Mouse (Mus musculus) layer of hippocampus, adult 2 months (tissue): ENCODE results near the gene Bzw2. TPM values are rescaled to one million over a fixed set of nuclear protein-coding genes. Genes with fewer than 3 reads are reported as not detected.
A peak's percentile ranks its signal among the peaks of the same experiment; 100 is the strongest.
"Not testable (repeated sequence)": the region's sequence is repeated elsewhere in the genome, so short reads cannot be mapped to it uniquely, and the experiment has no call there.

ENCODE experiments used
- DNase-seq, 2 experiments: peaks; one replicate each; pipeline ENCODE4 v3.0.0; 2022; ENCODE audit warnings: low spot score in 2 of 2
- H3K27ac ChIP-seq: fragments of 200-600 bp; 2 replicates; pipeline ENCODE4 v1.8.1; 2022
- H3K4me3 ChIP-seq: fragments of 200-600 bp; 2 replicates; pipeline ENCODE4 v1.8.1; 2022; ENCODE audit warnings: mild to moderate bottlenecking
- CTCF ChIP-seq: fragments of 200-600 bp; conservative IDR thresholded peaks from 2 replicates; pipeline ENCODE4 v1.8.1; 2022; ENCODE audit warnings: antibody characterized with exemption, mild to moderate bottlenecking, moderate library complexity
- long read RNA-seq, 2 experiments: library from polyadenylated mRNA; stranded (forward); transcript quantifications; one replicate each; pipeline ENCODE4 v2.0.0; 2021; ENCODE audit warnings: borderline mapping rate in 2 of 2
- total RNA-seq, 2 experiments: library from RNA; stranded (reverse); gene quantifications; 2 replicates each; pipeline ENCODE4 v1.2.3; 2021

Gene Bzw2
- 10 to 100 TPM; 57.4 to 62.5 TPM for total RNA-seq
- long read RNA-seq, experiment 1, transcript Bzw2-201 (12 exons, 1,871 nt): major isoform, 28 of 32 reads
- long read RNA-seq, experiment 1, partial matches to known transcripts: 0 of 32 reads
- long read RNA-seq, experiment 1, other reads (novel, unspliced or antisense): 3 of 32 reads
- long read RNA-seq, experiment 2, transcript Bzw2-201 (12 exons, 1,871 nt): major isoform, 36 of 40 reads
- long read RNA-seq, experiment 2, partial matches to known transcripts: 0 of 40 reads
- long read RNA-seq, experiment 2, other reads (novel, unspliced or antisense): 4 of 40 reads

- DNase-seq: peak; percentile 48 to 50
- TF ChIP-seq CTCF: no peak
- peak within 1 kb of the TSS; percentile 99 for H3K27ac ChIP-seq
These were observed at the start of gene Bzw2 for GRCm38 (mm10) chr12:36157638-36158308. Gene Bzw2, minus strand, starts transcription at chr12:36158080.

GRCm38 (mm10) chr12:36207072-36207799 lies 49.4 kb upstream of the Bzw2 start:
- TF ChIP-seq CTCF: no peak
- H3K27ac ChIP-seq: peak overlapping the region; percentile 72
- peak overlapping the region; percentile 52 for H3K4me3 ChIP-seq
- DNase-seq: peak; percentile 28 to 48

More at GRCm38 (mm10) chr12:36157638-36158308, at the start of gene Bzw2:
- peak within 1 kb of the TSS; percentile 77 for H3K4me3 ChIP-seq

GRCm38 (mm10) chr12:36205579-36206119 lies 47.8 kb upstream of the Bzw2 start:
- not testable (repeated sequence) for H3K27ac ChIP-seq, H3K4me3 ChIP-seq, DNase-seq

GRCm38 (mm10) chr12:36194976-36195375 lies 37.1 kb upstream of the Bzw2 start:
- peak; percentile 38 for TF ChIP-seq CTCF
- Histone ChIP-seq H3K4me3 (no peak overlapping the region), H3K27ac (no peak overlapping the region)
- DNase-seq: peak in 1 of 2 experiments; percentile 6

GRCm38 (mm10) chr12:36190343-36190742 lies 32.5 kb upstream of the Bzw2 start:
- no peak overlapping the region for H3K4me3 ChIP-seq
- H3K27ac ChIP-seq: no peak overlapping the region
- peak in 1 of 2 experiments; percentile 3 for DNase-seq
- TF ChIP-seq CTCF: no peak

- H3K4me3 ChIP-seq: no peak overlapping the region
- no peak for TF ChIP-seq CTCF
- no peak overlapping the region for H3K27ac ChIP-seq
- DNase-seq: no peak
These were observed 31.7 kb upstream of the Bzw2 start for GRCm38 (mm10) chr12:36189610-36190009.

GRCm38 (mm10) chr12:36187081-36187480 lies 29.2 kb upstream of the Bzw2 start:
- no peak overlapping the region for H3K4me3 ChIP-seq
- H3K27ac ChIP-seq: no peak overlapping the region
- no peak for DNase-seq
- no peak for TF ChIP-seq CTCF

GRCm38 (mm10) chr12:36182570-36182969 lies 24.7 kb upstream of the Bzw2 start:
- no peak overlapping the region for H3K4me3 ChIP-seq
- no peak for TF ChIP-seq CTCF
- 0 out of 2 replicates have a peak overlapping the region, but pooled peaks have one; percentile 15 for H3K27ac ChIP-seq
- DNase-seq: no peak

- H3K27ac ChIP-seq: no peak overlapping the region
- no peak for TF ChIP-seq CTCF
- no peak overlapping the region for H3K4me3 ChIP-seq
These were observed 19.3 kb upstream of the Bzw2 start for GRCm38 (mm10) chr12:36177227-36177626.

GRCm38 (mm10) chr12:36165299-36165698 lies 7.4 kb upstream of the Bzw2 start:
- Histone ChIP-seq H3K27ac (no peak overlapping the region), H3K4me3 (no peak overlapping the region)
- TF ChIP-seq CTCF: no peak
- DNase-seq: no peak

More at GRCm38 (mm10) chr12:36177227-36177626, 19.3 kb upstream of the Bzw2 start:
- no peak for DNase-seq

GRCm38 (mm10) chr12:36164126-36164791 lies 6.4 kb upstream of the Bzw2 start:
- no peak for DNase-seq
- Histone ChIP-seq H3K4me3 (no peak overlapping the region), H3K27ac (no peak overlapping the region)
- no peak for TF ChIP-seq CTCF

- DNase-seq: no peak
- no peak for TF ChIP-seq CTCF
- peak overlapping the region; percentile 77 for H3K4me3 ChIP-seq
- H3K27ac ChIP-seq: peak overlapping the region; percentile 99
These were observed 609 bp downstream of the Bzw2 start for GRCm38 (mm10) chr12:36157304-36157637.
